Mouse (Mus musculus): ENCODE data around the gene Cped1. TPM values are rescaled to one million over a fixed set of nuclear protein-coding genes. Genes with fewer than 3 reads are reported as not detected.
A peak's percentile ranks its signal among the peaks of the same experiment; 100 is the strongest.

Cped1 gene
- total RNA-seq, 2 experiments from 2014 or later, result 18.0 to 22.8 TPM

DNA sequence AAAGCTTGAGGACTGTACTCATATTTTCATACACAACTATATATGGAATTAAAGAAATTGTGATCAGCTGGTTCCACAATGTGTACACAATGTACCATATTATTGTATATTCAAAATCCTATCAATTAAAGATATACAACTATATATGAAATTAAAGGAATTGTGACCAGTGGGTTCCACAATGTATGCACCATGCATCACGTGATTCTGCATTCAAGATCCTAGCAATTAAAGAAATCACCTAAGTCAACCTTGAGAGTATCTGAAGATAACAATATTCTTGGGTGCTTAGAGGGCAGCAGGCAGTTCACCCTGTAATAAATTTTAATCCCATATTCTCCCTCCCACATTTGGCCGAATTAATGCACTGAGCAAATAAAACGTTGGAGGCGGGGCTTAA, 280.3 kb downstream of the Cped1 start:
- intact Hi-C loops (cut with DNase I), result no loop called here
- no peak for DNase-seq (ENCODE audit: low spot score)

DNA sequence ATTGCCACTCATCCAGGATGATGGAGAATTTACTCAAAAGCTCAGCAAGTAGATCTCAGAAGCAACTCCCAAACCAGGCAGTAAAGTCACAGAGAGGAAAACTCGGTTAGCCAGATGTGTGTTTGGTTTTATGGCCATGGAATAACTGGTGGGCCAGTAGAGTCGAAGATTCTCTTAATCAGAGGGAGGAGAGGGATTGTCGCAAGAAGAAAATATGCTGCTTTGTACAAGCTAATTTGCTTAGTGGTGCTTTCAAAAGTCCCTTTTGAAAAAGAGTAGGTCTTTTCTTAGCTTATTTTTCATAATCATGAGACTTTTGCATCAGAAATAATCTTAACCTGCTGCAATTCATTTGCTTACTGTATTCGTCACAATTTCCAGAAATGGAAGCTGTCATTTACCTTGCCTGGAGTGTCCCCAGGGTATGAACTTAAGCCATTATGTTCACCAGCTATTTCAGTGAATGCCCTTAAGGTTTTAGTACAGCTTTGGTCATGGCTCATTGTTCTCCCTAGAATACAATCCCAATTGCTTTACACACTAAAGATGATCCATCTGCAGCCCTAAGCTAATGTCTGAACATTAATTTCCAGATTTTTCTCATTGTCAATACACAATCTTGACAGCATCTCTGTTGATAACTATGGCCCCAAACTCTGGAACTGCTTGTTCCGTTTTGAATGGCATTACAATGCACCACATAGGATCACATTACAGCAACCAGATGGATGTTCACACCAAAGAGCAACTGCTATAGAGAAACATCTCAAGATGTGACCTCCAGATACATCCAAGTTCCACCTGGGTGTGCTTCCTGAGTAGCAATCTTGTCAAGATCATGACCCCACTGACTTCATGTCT, 282.3 kb downstream of the Cped1 start:
- no peak for DNase-seq (ENCODE audit: low spot score)
- intact Hi-C loops (cut with DNase I), result no loop called here

DNA sequence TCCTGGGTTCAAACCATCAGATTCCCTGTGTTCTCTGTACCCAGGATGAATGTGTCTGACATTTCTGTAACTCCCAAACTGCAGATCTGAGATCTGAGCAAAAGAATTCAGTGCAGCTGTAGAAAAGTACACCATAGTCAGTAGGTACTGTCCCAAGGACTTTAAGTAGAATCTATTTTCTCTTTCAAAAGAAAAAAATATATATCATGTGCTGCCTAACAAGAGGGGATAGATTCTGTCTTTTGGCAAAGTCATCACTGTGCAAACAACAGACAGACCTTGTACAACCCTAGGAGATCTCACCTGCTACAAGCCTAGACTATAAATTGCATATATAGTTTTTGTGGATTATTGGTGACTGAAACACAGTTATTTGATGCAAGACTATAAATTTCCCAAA, 283.0 kb downstream of the Cped1 start:
- intact Hi-C loops (cut with DNase I), result no loop called here
- DNase-seq (ENCODE audit: low spot score), result no peak

DNA sequence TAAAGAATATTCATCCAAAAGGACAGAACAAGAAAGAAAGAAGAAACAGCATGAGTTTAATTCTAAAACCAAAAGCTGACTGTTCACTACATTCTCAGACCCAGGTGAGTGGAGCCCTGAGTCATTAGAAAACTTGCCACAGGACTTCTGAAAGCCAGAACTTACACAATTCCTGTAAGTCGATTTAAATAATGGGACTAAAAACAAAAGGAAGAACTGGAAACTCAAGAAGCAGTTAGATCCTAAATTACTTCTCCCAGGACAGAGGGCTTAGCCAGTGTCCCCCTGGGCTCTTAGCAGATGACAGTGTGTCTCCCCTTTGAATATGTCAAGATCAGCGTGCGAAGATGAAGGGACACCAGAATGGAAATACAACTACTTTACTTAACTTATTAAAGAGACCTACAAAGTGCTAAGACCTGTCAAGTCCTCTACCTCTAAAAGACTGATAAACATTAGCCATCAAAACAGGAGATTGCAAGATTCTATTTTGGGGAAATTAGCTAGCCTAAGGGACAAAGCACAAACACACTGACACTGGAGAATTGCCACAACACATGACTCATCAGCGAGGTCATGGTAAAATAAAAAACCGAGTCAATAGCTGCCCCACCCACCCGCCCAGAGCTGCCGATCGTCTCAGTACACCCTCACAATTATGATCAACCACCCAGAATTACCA, 284.3 kb downstream of the Cped1 start:
- no peak for DNase-seq (ENCODE audit: low spot score)
- intact Hi-C loops (cut with DNase I), result no loop called here

DNA sequence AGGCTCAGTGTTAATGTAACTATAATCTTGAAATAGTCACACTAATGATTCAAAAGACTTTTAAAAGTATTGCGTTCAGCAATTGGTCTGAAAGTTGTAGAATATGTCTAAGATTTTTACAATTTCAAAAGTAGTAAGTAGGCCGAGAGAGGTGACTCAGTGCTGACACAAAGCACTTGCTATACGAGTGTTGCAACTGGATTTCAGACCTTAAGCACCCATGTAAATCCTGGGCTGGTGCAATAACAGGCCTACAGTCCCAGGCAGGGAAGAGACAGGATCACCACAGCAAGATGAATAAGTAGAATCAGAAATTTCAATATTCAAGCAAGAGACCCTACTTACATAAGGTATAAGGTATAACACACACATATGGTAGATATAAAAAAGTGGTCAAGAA, 292.2 kb downstream of the Cped1 start:
- no peak for DNase-seq (ENCODE audit: low spot score)
- intact Hi-C loops (cut with DNase I), result no loop called here

DNA sequence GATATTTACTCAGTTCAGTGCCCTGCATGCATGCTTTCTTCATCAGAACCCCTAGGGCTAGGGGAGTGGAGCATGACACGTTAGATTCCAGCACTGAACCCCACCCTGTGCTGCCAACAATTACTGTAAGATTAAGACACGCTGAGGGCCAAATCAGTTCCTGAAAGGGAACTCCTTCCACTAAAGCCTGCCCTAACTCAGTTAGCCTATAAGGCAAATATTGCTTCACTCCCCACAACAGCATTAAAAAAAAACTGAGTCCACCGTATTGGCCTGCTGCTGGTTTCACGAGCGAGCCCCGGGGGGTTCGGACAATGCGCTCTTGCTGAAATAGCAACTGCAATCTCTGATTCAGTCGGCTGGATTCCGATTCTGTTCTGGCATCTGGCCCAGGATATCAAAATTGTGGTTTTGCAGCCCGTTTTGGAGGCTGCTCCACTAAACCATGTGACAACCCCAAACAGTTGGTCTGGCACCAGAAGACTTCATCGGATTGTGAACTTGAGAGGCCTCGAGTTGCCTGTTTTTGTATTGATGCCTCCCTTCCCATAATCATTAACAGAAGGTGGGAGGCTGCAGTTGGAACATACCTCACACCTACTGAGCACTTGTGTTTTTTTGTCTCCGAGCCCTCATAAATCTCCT, 294.6 kb downstream of the Cped1 start:
- intact Hi-C loops (cut with DNase I), result no loop called here
- peak; percentile 31 for DNase-seq (ENCODE audit: low spot score)

DNA sequence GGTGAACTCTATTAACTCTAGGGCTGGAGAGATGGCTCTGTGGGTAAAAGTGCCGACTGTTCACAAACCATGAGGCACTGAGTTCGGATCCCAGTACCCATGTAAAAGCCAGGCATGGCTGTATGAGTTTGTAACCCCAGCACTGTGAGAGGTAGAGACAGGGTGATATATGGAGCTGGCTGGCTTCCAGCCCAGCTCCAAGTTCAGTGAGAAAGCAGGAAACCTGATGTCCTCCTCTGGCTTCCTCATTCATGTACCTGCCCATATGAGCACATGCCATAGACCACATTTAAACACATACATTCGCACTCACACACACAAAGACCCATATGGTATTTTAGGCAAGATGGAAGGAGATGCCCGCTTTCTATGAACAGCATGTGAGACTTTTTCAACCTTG, 296.7 kb downstream of the Cped1 start:
- DNase-seq (ENCODE audit: low spot score), result no peak
- intact Hi-C loops (cut with DNase I), result no loop called here

DNA sequence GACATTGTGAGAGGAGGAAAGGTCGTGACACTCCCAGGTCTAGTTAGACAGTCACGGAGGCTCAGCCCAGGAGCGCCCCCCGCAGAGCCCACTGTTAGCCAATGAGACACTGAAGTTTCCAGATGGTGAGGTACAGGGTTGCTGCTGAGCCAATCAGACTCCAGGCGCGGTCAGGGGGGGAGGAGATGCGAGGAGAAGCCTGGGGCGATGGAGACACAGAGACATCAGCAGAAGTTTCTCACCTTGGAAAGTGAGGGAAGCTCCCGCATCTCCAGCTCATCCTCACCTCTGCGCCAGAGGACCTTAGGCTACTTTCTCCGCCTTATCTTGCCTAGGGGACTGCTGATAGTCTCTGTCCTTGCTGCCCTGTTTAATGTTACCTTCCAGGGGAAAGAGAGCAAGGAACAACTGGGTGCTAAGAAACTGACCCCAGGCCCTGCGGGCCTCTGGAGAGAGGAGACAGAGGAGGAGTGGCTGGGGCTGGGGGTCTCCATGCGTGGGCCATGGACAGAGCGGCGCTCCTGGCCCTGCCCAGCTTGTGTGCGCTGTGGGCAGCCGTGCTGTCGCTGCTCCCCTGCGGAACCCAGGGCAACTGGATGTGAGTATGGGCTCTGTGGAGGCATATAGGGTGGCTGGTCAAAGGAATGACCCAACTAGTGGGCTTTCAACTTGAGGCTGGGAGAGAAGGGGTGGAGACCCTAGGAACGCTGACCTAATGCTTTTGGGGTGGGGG, 302.5 kb downstream of the Cped1 start, which contains the start of gene Wnt16:
TSS of gene Wnt16 (plus strand) at position 224 of the 733 bp plus-strand sequence.
- intact Hi-C loops (cut with DNase I), result no loop called here
- DNase-seq (ENCODE audit: low spot score), result no peak

DNA sequence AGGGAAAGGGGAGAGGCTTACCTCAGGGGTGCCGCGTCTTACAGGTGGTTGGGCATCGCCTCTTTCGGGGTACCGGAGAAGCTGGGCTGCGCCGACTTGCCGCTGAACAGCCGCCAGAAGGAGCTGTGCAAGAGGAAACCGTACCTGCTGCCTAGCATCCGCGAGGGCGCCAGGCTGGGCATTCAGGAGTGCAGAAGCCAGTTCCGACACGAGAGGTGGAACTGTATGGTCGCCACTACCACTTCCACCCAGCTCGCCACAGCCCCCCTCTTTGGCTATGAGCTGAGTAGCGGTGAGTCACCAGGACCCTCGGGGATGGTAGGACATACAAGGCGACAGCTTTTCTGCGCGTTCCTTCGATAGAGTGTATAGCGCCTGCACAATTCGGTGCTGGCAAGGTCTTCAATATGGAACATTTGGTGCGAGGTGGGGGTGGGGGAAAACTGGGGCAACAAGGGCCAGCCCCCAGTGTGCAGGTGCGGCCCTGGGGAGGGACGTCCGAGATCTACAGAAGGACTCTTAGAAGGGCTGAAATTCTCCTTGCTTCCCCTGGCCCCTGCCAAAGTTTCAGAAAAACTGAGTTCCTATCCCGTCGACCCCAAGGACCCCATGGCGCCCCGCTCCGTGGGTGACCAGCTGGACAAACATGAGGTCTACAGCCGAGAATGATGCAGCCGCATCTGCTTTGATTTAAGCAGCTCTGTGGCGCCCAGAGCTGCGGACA, 303.2 kb downstream of the Cped1 start:
- no peak for DNase-seq (ENCODE audit: low spot score)
- intact Hi-C loops (cut with DNase I), result no loop called here

DNA sequence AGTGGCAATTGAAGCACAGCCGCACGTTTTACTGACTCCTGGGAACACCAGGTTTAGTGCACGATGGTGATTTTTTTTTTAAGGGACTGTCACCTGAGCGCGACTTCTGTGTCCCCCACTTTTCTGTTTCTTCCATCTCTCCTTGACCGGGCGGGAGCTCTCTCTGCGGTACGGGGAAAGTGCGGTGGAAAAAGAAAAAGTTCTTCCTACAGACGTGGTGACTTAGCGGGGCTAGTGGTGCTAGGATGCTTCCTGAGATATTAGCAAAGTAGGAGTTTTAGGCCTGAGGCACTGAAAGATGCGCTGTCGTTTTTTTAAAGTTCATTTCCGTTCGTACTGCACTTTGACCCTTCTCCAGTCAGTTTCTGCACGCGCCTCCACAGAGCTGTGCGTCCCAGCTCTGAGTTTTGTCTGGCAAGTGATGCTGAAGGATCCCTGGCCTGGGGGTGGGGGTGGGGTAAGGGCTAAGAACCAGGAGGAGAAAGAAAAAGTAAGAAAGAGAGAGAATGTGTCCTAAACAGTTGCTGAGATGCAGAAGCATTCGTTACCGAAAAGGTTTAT, 303.8 kb downstream of the Cped1 start:
- DNase-seq (ENCODE audit: low spot score), result no peak
- intact Hi-C loops (cut with DNase I), result no loop called here

DNA sequence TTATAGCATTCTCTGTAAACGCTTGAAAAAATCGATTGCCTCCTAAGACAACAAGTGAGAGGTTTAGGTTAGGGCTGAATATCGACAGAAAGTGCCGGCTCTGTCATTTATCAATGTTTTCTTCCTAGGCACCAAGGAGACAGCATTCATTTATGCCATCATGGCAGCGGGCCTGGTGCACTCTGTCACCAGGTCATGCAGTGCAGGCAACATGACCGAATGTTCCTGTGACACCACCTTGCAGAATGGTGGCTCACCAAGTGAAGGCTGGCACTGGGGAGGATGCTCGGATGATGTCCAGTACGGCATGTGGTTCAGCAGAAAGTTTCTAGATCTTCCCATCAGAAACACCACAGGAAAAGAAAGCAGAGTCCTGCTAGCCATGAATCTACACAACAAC, 305.1 kb downstream of the Cped1 start:
- no peak for DNase-seq (ENCODE audit: low spot score)
- intact Hi-C loops (cut with DNase I), result no loop called here

DNA sequence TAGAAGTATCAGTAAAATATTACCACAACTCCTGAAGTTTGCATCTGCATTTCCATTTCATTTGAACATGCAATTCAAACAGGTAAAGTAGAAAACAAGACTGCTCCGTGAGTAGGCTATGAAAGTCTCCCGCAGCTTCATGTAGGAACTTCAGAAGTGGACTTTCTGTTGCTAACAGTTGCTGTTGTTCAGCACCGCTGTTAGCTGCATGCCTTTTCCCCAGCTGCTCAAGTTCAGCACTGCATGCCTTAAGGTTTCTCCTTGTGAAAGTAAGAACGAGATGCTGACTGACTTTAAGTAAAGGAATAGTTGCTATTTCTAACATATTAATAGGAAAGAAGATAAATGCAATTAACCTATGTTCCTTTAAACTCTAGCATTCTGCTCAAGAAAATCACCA, 306.3 kb downstream of the Cped1 start:
- intact Hi-C loops (cut with DNase I), result no loop called here
- DNase-seq (ENCODE audit: low spot score), result no peak

DNA sequence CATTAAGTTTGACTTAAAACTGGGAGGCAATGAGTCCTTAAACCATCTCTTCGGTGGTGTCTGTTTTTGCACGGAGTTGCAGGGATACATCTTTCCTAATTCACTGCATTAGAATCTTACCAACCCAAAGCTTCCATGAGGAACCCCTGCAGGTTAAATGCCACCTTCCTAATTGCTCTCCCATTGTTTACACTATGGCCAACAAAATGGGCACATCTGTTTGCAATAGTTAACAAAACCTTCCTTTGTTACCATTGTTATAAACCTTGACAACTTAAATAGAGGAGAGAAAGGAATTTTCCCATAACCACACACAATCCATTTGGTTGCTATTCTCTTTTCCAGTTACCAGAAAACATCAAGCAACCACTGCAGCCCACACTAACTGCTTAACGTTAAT, 308.2 kb downstream of the Cped1 start:
- intact Hi-C loops (cut with DNase I), result no loop called here
- no peak for DNase-seq (ENCODE audit: low spot score)

DNA sequence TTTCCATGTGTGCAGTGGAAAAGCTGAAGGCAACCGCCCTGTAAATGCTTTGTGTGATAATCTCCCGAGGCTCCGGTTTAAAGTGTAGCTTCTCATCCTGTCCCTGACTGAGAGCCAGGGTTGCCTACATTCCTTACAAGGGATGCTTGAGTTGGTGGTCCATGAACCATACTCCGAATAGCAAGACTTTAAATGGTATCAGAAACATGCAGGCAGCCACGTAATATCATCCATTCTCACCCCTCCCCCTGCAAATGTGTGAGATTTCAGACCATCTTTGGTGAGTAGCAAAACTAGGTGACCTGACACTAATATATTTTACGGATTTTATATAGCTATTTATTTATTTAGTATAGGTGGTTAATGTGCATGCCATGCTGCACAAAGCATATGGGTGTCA, 311.3 kb downstream of the Cped1 start:
- DNase-seq (ENCODE audit: low spot score), result no peak
- intact Hi-C loops (cut with DNase I), result no loop called here

DNA sequence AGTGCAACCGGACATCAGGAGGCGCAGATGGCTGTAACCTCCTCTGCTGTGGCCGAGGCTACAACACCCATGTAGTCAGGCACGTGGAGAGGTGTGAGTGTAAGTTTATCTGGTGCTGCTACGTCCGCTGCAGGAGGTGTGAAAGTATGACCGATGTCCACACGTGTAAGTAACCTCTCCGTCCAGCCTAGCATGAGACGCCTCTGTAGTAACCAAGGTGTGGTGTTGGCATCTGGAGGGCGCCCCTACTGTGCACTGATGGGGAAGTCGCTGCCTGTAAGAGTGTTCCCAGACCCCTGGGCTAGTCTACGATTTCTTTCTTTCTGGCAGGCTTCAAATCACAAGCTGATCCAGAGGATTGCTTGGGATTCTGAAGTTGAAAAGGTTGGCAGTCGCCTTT, 312.3 kb downstream of the Cped1 start:
- DNase-seq (ENCODE audit: low spot score), result no peak
- intact Hi-C loops (cut with DNase I), result no loop called here
